Mouse (Mus musculus): ENCODE data around the gene Ncoa6. TPM values are rescaled to one million over a fixed set of nuclear protein-coding genes. Genes with fewer than 3 reads are reported as not detected.

Ncoa6 gene
- 28.5 and 33.2 TPM in 2 replicates for total RNA-seq (2017)

DNA sequence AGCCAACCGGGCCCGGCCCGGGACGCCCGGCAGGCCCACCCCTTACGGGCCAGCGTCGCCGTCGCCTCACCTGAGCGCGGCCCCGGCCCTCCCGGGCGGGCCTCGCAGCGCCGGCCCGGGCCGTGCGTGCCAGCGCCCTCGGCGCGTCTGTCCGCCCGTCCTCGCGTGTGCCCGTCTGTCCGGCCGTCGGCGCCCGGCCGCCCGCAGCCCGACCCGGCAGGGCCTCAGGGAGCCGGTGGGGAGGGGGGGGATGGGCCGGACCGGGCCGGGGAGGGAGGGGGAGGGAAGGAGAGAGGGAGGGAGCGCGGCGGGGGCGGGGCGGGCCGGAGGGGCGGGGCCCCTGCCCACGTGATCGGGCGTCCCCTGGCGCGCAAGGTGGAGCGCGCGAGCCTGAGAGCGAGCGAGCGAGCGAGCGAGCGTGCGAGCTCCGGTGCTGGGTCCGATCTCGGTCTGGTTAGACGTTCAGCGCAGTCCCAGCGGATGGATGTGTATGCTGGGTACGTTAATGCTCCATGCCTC lies at the start of gene Ncoa6:
Gene Ncoa6, minus strand, starts transcription at position 325 of the 519 bp plus-strand sequence.
- peak; percentile 59 for ATAC-seq (ENCODE audit: extremely low read depth, insufficient number of reproducible peaks, low FRiP score, poor library complexity, severe bottlenecking)

- no peak for ATAC-seq (ENCODE audit: extremely low read depth, insufficient number of reproducible peaks, low FRiP score, poor library complexity, severe bottlenecking)
Measured at GRCm38 (mm10) chr2:155518531-155519270, 45.0 kb upstream of the Ncoa6 start.

DNA sequence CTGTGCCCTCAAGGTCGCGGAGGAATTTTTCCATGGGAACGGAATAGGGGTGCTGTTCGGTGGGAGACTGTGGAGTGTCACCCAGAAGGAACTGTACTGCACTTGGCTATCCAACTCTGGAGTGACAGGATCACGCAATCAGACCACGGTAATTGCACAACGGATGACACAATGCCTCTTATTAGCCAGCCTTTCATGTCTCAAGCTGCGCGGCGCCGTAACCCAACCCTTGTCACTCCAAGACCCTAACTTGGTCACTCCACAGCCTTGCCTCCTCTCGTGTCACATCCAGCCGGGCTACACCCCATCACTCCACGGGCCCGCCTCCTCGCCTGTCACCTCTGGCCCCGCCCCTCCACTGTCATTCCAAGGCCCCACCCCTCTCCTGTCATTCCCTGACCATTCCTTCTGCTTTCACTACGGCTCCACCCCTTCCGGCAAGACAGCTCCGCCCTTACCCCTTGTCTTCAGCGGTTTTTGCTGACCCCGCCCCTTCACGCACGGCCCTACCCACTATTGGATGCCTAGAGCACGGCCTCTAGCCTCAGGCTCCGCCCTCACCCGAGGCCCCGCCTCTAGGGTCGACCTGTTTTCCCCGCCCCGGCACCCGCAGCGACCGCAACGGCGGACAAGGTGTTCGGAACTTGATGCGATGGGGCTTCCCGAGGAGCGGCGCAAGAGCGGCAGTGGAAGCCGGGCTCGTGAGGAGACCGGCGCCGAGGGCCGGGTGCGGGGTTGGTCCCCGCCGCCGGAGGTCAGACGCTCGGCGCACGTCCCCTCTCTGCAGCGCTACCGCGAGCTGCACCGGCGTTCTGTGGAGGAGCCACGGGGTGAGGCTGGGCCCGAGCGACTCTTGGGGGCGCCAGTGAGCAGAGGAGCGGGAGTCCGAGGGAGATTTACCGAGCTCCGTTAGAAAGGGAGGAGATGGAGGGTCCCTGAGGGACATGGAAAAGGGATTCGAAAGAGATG lies 44.0 kb upstream of the Ncoa6 start, which contains the start of the genes Acss2 and Ggt7:
Gene Acss2, plus strand, starts transcription at position 494 of the 969 bp plus-strand sequence.
Gene Ggt7, minus strand, starts transcription at position 783 of the 969 bp plus-strand sequence.
- peak; percentile 93 for ATAC-seq (ENCODE audit: extremely low read depth, insufficient number of reproducible peaks, low FRiP score, poor library complexity, severe bottlenecking)

DNA sequence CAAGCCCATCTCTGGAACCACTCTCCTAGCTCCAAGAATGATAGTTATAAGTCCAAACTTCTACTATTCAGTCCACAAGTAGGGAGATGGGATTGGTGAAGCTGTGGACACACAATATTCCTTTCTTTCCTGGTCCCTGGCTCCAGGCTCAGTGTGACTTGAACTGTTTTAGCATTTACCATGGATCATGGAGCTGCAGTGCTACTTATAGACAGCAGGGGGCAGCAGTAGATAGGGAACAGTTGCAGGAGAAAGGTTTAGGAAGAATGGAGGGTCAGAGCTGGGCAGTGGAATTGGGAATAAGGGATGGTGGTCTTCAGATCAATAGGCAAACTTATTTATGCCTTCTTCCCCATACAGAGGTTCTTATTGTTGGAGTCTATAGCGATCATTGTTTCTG lies 42.2 kb upstream of the Ncoa6 start:
- no peak for ATAC-seq (ENCODE audit: extremely low read depth, insufficient number of reproducible peaks, low FRiP score, poor library complexity, severe bottlenecking)

GRCm38 (mm10) chr2:155514666-155515065 lies 41.0 kb upstream of the Ncoa6 start:
- ATAC-seq (ENCODE audit: extremely low read depth, insufficient number of reproducible peaks, low FRiP score, poor library complexity, severe bottlenecking) = peak; percentile 13; the same call in 1 of the 2 replicates

GRCm38 (mm10) chr2:155513543-155513942 lies 39.8 kb upstream of the Ncoa6 start:
- ATAC-seq (ENCODE audit: extremely low read depth, insufficient number of reproducible peaks, low FRiP score, poor library complexity, severe bottlenecking) = no peak

- ATAC-seq (ENCODE audit: extremely low read depth, insufficient number of reproducible peaks, low FRiP score, poor library complexity, severe bottlenecking) = peak; percentile 49; the same call in 1 of the 2 replicates
Measured at GRCm38 (mm10) chr2:155512479-155512878, 38.8 kb upstream of the Ncoa6 start.

DNA sequence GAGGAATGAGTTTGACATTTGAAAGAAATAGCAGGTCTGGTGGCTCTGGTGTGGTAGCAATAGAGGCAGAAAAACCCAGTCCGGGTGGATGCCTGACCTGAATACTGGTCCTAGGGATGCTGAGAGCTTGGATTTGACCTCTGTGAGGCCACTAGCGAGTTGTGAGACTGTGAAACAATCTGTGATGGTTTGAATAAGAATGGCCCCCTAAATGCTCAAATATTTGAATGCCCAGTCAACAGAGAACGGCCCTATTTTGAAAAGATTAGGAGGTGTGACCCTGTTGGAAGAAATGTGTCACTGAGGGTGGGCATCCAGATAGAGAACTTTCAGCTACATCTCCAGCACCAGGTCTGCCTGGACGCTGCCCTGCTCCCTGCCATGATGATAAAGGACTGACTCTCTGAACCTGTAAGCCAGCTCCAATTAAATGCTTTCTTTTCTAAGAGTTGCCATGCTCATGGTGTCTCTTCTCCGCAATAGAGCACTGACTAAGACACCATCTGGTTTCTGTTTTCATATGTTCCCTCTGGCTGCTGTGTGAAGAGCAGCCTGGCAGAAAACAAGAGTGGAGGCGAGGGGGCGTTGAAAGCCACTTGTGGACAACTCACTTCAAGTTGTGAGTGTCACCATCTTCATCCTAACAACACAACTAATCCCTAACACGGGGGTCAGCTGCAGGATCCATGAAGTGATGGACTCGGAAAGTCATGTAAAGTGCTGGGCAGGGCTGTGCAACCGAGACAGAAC lies 34.2 kb upstream of the Ncoa6 start:
- no peak for ATAC-seq (ENCODE audit: extremely low read depth, insufficient number of reproducible peaks, low FRiP score, poor library complexity, severe bottlenecking)

GRCm38 (mm10) chr2:155505811-155506210 lies 32.1 kb upstream of the Ncoa6 start:
- no peak for ATAC-seq (ENCODE audit: extremely low read depth, insufficient number of reproducible peaks, low FRiP score, poor library complexity, severe bottlenecking)

DNA sequence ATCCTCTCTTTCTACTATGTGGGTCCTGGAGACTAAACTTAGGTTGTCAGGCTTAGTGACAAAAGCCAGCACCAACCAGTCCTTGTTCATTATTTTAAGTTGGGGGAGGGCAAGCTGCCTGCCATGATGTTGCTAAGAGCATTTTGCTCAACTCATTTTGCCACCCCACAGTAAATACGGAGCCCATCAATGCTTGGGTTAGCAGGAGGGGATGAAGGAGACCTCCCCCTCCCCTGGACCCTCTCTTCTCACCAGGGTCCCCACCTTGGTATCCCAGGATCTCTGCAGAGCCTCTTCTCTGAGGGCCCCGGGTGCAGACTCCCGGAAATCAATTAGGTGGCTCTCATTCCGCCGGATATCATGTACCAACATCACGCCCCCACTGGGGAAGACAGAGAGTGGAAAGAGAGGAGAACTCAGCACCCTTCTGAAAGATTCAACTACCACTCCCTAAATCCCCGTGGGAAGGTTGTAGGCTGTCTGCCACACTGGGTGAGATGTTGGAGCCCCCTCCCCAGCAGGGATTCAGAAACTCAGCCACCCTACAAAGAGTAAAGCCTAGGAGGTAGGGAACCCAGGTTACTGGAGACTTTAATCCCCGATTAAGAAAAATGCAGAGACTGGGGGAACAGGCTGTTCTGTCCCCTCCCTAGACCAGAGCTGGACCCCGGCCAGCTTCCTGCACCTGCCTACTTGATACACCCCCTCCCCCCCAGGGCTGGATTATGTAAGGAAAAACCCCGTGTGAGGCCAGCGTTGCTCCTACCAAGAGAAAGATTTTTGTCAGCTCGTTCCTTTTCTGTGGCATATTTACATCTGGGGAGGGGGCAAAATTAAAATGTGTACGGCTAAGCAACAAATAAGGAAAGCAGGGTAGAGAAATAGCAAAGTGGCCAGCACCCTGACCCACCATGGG lies 31.0 kb upstream of the Ncoa6 start:
- no peak for ATAC-seq (ENCODE audit: extremely low read depth, insufficient number of reproducible peaks, low FRiP score, poor library complexity, severe bottlenecking)

- no peak for ATAC-seq (ENCODE audit: extremely low read depth, insufficient number of reproducible peaks, low FRiP score, poor library complexity, severe bottlenecking)
Measured at GRCm38 (mm10) chr2:155502596-155502995, 28.9 kb upstream of the Ncoa6 start.

DNA sequence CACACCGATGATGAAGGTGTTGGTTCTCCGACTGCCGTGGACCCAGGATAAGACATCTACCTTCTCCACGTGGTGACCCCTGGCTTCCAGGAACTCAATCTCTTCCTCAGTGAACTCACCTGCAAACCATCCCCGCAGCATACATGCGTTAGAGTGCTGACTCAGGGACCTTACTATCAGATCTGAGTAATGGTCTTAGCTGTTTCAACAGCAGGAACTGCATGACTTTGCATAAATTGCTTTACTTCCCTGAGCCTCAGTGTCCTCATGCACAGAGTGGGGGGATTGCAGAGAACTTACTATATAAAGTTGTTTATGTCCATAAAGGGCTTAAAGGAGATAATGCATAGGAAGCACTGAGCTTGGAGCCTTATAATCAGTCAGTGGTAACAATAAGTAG lies 17.3 kb upstream of the Ncoa6 start:
- ATAC-seq (ENCODE audit: extremely low read depth, insufficient number of reproducible peaks, low FRiP score, poor library complexity, severe bottlenecking) = no peak

GRCm38 (mm10) chr2:155482021-155482420 lies 8.3 kb upstream of the Ncoa6 start:
- peak; percentile 67; the same call in 1 of the 2 replicates for ATAC-seq (ENCODE audit: extremely low read depth, insufficient number of reproducible peaks, low FRiP score, poor library complexity, severe bottlenecking)

- 0 out of 2 replicates have a peak, but pooled peaks have one; percentile 6 for ATAC-seq (ENCODE audit: extremely low read depth, insufficient number of reproducible peaks, low FRiP score, poor library complexity, severe bottlenecking)
Measured at GRCm38 (mm10) chr2:155472671-155473569, 774 bp downstream of the Ncoa6 start.

DNA sequence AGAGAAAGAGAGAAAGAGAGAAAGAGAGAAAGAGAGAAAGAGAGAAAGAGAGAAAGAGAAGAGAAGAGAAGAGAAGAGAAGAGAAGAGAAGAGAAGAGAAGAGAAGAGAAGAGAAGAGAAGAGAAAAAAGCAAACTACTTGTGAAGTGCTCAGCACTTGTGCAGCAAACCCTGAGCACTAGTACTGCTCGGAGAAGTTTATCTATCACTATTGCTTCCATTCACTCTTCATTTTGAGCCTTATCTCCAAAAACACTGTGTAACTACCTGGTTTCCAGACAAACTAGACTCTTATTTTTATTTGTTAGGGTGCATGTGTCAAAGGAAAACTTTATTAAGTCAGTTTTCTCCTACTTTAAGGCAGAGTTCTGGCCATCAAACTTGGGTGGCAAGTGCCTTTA lies 6.8 kb downstream of the Ncoa6 start:
- ATAC-seq (ENCODE audit: extremely low read depth, insufficient number of reproducible peaks, low FRiP score, poor library complexity, severe bottlenecking) = no peak

- ATAC-seq (ENCODE audit: extremely low read depth, insufficient number of reproducible peaks, low FRiP score, poor library complexity, severe bottlenecking) = no peak
Measured at GRCm38 (mm10) chr2:155453591-155453990, 20.1 kb downstream of the Ncoa6 start.

DNA sequence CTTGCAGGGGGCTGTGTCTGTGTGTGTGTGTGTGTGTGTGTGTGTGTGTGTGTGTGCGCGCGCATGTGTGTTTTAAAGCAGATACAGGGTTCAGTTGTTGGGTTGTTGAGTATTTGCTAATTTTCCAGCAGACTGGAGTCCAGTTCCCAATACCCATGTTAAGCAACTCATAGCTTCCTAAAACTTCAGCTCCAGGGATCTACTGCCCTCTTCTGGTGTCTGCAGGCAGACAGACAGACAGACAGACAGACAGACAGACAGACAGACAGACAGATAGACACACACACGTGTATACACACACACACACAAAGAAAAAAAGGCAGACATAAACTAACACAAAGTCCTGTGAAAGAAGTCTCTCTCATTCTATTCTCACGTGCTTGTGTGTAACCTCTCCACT lies 22.4 kb downstream of the Ncoa6 start:
- ATAC-seq (ENCODE audit: extremely low read depth, insufficient number of reproducible peaks, low FRiP score, poor library complexity, severe bottlenecking) = no peak

Measured in neutrophil, adult 5-6 weeks (primary cell).